27 mouse cellular contexts compared by ENCODE assay signal in the genomic region with DNA sequence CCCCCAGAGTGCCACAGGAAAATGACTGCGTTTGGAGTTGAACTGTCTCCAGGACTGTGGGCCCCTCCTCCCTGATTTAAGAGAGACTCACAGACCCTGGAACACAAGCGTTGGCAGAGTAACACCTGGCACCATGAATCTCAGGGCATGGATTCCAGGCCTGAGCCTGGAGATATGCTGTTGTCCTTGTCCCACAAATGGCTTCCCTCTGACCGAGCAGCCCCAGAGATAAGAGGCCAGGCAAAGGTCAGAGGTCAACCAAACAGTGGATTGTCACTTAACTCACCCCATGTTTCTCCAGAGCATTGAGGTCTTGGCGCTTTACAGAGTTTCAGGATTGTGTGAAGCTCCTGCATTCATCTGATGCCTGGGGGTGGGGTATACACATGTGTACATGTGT.
A peak's percentile ranks its signal among the peaks of the same experiment; 100 is the strongest.
DNase-seq lines count a peak whose midpoint lies in the region; ATAC-seq lines count a peak whose summit lies in the region.
"Had no signal": no experiment of that assay in that cellular context is flagged by ENCODE, and none has a peak within 500 bp of the region (broad histone marks: within the 10 kb centered on the region; RNA-seq: fewer than 3 reads in every experiment).

No protein-coding gene starts in this region.

- H3K4me2 ChIP-seq in limb, embryonic 13.5 days (replicated peaks) = no peak overlapping the region
- no peak overlapping the region for H3K4me2 ChIP-seq in liver, embryonic 11.5 days
- no peak overlapping the region for H3K4me2 ChIP-seq in liver, embryonic 16.5 days (ENCODE audit: low read depth, low read length)
- H3K4me2 ChIP-seq: forebrain, embryonic 13.5 days; heart, embryonic 12.5 days; hindbrain, embryonic 14.5 days had no signal

- no peaks in the 10 kb centered on the region for H3K27me3 ChIP-seq in limb, embryonic 13.5 days
- no peaks in the 10 kb centered on the region for H3K27me3 ChIP-seq in limb, embryonic 10.5 days (ENCODE audit: low read depth, poor library complexity, severe bottlenecking)
- H3K27me3 ChIP-seq in liver, embryonic 11.5 days (replicated peaks; ENCODE audit: control insufficient read depth, insufficient read depth, low read length) = no peaks in the 10 kb centered on the region
- H3K27me3 ChIP-seq in liver, embryonic 16.5 days (ENCODE audit: control insufficient read depth, insufficient read depth, low read depth, low read length) = no peaks in the 10 kb centered on the region
- H3K27me3 ChIP-seq: forebrain, embryonic 13.5 days; heart, embryonic 12.5 days had no signal

- peaks cover 13% of the 10 kb centered on the region for H3K4me1 ChIP-seq in limb, embryonic 13.5 days
- H3K4me1 ChIP-seq in limb, embryonic 10.5 days = 0 out of 2 replicates have a peak, but pooled peaks cover 2% of the 10 kb centered on the region
- no peaks in the 10 kb centered on the region for H3K4me1 ChIP-seq in liver, embryonic 11.5 days (replicated peaks; ENCODE audit: control insufficient read depth, insufficient read depth, low read length)
- H3K4me1 ChIP-seq in liver, embryonic 16.5 days (ENCODE audit: control insufficient read depth, low read depth, low read length) = no peaks in the 10 kb centered on the region
- H3K4me1 ChIP-seq: forebrain, embryonic 13.5 days had no signal

- H3K9me3 ChIP-seq in limb, embryonic 13.5 days = no peaks in the 10 kb centered on the region
- no peaks in the 10 kb centered on the region for H3K9me3 ChIP-seq in limb, embryonic 10.5 days (replicated peaks)
- no peaks in the 10 kb centered on the region for H3K9me3 ChIP-seq in liver, embryonic 11.5 days (ENCODE audit: control insufficient read depth, low read length)
- no peaks in the 10 kb centered on the region for H3K9me3 ChIP-seq in liver, embryonic 16.5 days (replicated peaks; ENCODE audit: control insufficient read depth, low read length)
- H3K9me3 ChIP-seq: forebrain, embryonic 13.5 days; heart, embryonic 12.5 days had no signal

- no peak overlapping the region for H3K4me3 ChIP-seq in limb, embryonic 13.5 days
- no peak overlapping the region for H3K4me3 ChIP-seq in limb, embryonic 10.5 days
- H3K4me3 ChIP-seq in liver, embryonic 11.5 days (ENCODE audit: low read depth, low read length) = no peak overlapping the region
- no peak overlapping the region for H3K4me3 ChIP-seq in liver, embryonic 16.5 days (ENCODE audit: low read depth, low read length)
- H3K4me3 ChIP-seq: forebrain, embryonic 13.5 days; heart, embryonic 12.5 days had no signal

- peak; percentile 23 for DNase-seq in embryo, embryonic 10 days (ENCODE audit: low spot score)
- DNase-seq in embryo, embryonic 10.5 days (ENCODE audit: low spot score) = no peak
- DNase-seq in limb, embryonic 10.5 days (ENCODE audit: low spot score) = no peak
- DNase-seq in liver, embryonic 11.5 days (ENCODE audit: low spot score) = no peak
- DNase-seq in thymus, postnatal 4 days = no peak
- DNase-seq in layer of hippocampus, adult 8-10 months (ENCODE audit: low spot score in 2 of 2) = no peak
- DNase-seq: adrenal gland, postnatal 10 days; cerebellum, adult 11 months; cerebellum, adult 9-10 months; cerebellum, postnatal 36 days; gastrocnemius, postnatal 25 days; heart, adult 18-20 months; heart, postnatal 10 days; kidney, postnatal 36 days; layer of hippocampus, postnatal 36 days; lung, adult 2 months; lung, postnatal 10 days; right cerebral cortex, postnatal 25 days; spleen, adult 18-20 months; thymus, postnatal 14 days had no signal

- no peak overlapping the region for H3K27ac ChIP-seq in limb, embryonic 13.5 days
- H3K27ac ChIP-seq in limb, embryonic 10.5 days = no peak overlapping the region
- H3K27ac ChIP-seq in liver, embryonic 11.5 days (ENCODE audit: low read depth, low read length) = no peak overlapping the region
- no peak overlapping the region for H3K27ac ChIP-seq in liver, embryonic 16.5 days (ENCODE audit: low read length)
- H3K27ac ChIP-seq: forebrain, embryonic 13.5 days; hindbrain, embryonic 14.5 days had no signal

- WGBS in limb, embryonic 13.5 days = 37% methylated on average over 4 of the region's 4 CpGs
- WGBS in limb, embryonic 10.5 days = 35% methylated on average over 4 of the region's 4 CpGs
- WGBS in liver, embryonic 11.5 days = 40% methylated on average over 4 of the region's 4 CpGs
- 33% methylated on average over 4 of the region's 4 CpGs for WGBS in liver, embryonic 16.5 days (ENCODE audit: insufficient replicate concordance)

- H3K36me3 ChIP-seq in limb, embryonic 13.5 days = no peaks in the 10 kb centered on the region
- H3K36me3 ChIP-seq in limb, embryonic 10.5 days = no peaks in the 10 kb centered on the region
- H3K36me3 ChIP-seq in liver, embryonic 11.5 days (ENCODE audit: control insufficient read depth, insufficient read depth, low read length) = no peaks in the 10 kb centered on the region
- no peaks in the 10 kb centered on the region for H3K36me3 ChIP-seq in liver, embryonic 16.5 days (ENCODE audit: control insufficient read depth, insufficient read depth)
- H3K36me3 ChIP-seq: G1E; heart, embryonic 12.5 days had no signal

- ATAC-seq in limb, embryonic 13.5 days (ENCODE audit: low FRiP score, low read depth) = peak; percentile 32; the same call in 1 of the 2 replicates
- ATAC-seq in liver, embryonic 11.5 days (replicated peaks; ENCODE audit: low FRiP score) = peak; percentile 69
- peak; percentile 32; the same call in 1 of the 2 replicates for ATAC-seq in liver, embryonic 16.5 days (ENCODE audit: low read depth)
- ATAC-seq: forebrain, embryonic 13.5 days; midbrain, embryonic 16.5 days had no signal

- no peak overlapping the region for H3K9ac ChIP-seq in limb, embryonic 13.5 days
- no peak overlapping the region for H3K9ac ChIP-seq in liver, embryonic 11.5 days (ENCODE audit: low read depth, low read length)
- H3K9ac ChIP-seq in liver, embryonic 16.5 days (ENCODE audit: low read depth, low read length) = no peak overlapping the region
- H3K9ac ChIP-seq: forebrain, embryonic 13.5 days; heart, embryonic 12.5 days; hindbrain, embryonic 14.5 days had no signal
